Mouse (Mus musculus) liver, embryonic 14.5 days (tissue): Measurements from ENCODE around the gene Galnt10. TPM values are rescaled to one million over a fixed set of nuclear protein-coding genes. Genes with fewer than 3 reads are reported as not detected.

Source experiments
- ATAC-seq: fragments of 200-750 bp; cut with Nextera tagmentation; 2 replicates; pipeline ENCODE4 v1.8.0; 2017; ENCODE audit warnings: moderate number of reproducible peaks, mild to moderate bottlenecking, moderate library complexity; ENCODE audit not compliant: insufficient read depth
- DNase-seq, 3 experiments: peaks; one replicate each; pipeline ENCODE4 v3.0.0-alpha.2; 2012 to 2013; ENCODE audit warnings: low read depth in 3 of 3, low spot score in 3 of 3
- H3K27ac ChIP-seq: fragments of 300-500 bp; sonication (generic); 2 replicates; pipeline ENCODE4 v1.5.1; 2014; ENCODE audit warnings: moderate library complexity, mild to moderate bottlenecking, control low read depth, inconsistent platforms
- H3K27me3 ChIP-seq: fragments of 300-500 bp; sonication (generic); 2 replicates; pipeline ENCODE4 v1.6.1; 2014; ENCODE audit warnings: mild to moderate bottlenecking, low read length, moderate library complexity; ENCODE audit not compliant: control insufficient read depth, insufficient read depth
- H3K36me3 ChIP-seq: fragments of 300-500 bp; sonication (generic); replicated peaks from 2 replicates; pipeline ENCODE4 v1.6.1; 2014; ENCODE audit warnings: low read depth; ENCODE audit not compliant: control insufficient read depth, insufficient read depth
- H3K4me1 ChIP-seq, 2 experiments: fragments of 200-500 bp in 1 of 2; fragments of 300-500 bp in 1 of 2; sonication (generic) in 1 of 2; replicated peaks; 2 replicates each; pipeline ENCODE4 v1.6.1; 2012 to 2014; ENCODE audit warnings: antibody characterized with exemption in 1 of 2, inconsistent platforms in 1 of 2, low read length in 1 of 2; ENCODE audit not compliant: control insufficient read depth in 2 of 2, insufficient read depth in 2 of 2
- H3K4me2 ChIP-seq: fragments of 300-500 bp; sonication (generic); 2 replicates; pipeline ENCODE4 v1.6.1; 2014; ENCODE audit warnings: low read depth, mild to moderate bottlenecking, control low read depth, moderate library complexity
- H3K4me3 ChIP-seq, 2 experiments: fragments of 200-500 bp in 1 of 2; fragments of 300-500 bp in 1 of 2; sonication (generic) in 1 of 2; 2 replicates each; pipeline ENCODE4 v1.5.1; 2012 to 2014; ENCODE audit warnings: low read depth in 2 of 2, low read length in 2 of 2, mild to moderate bottlenecking in 2 of 2, control low read depth in 1 of 2, inconsistent platforms in 1 of 2, moderate library complexity in 1 of 2; ENCODE audit not compliant: insufficient read depth in 1 of 2
- H3K9ac ChIP-seq: fragments of 300-500 bp; sonication (generic); replicated peaks from 2 replicates; pipeline ENCODE4 v1.6.1; 2014; ENCODE audit warnings: mild to moderate bottlenecking, control low read depth, moderate library complexity
- H3K9me3 ChIP-seq: fragments of 300-500 bp; sonication (generic); 2 replicates; pipeline ENCODE4 v1.6.1; 2016; ENCODE audit warnings: low read length, mixed read lengths; ENCODE audit not compliant: control insufficient read depth
- CTCF ChIP-seq: IDR thresholded peaks from 2 replicates; pipeline ENCODE4 v1.5.1; 2016; ENCODE audit warnings: antibody characterized with exemption, low read depth, control low read depth
- EP300 ChIP-seq: IDR thresholded peaks from 2 replicates; pipeline ENCODE4 v1.6.1; 2016; ENCODE audit warnings: antibody characterized with exemption, low read depth
- WGBS: fragments of 180-500 bp; shearing (Covaris S2); extraction: QIAGEN DNeasy Blood & Tissue Kit; methylation state at CpG from one replicate; pipeline ENCODE4 v1.1.7; 2014; ENCODE audit not compliant: insufficient replicate concordance; 5-methylcytosine and 5-hydroxymethylcytosine counted together
- polyA plus RNA-seq, 2 experiments: library from polyadenylated mRNA; depleted of rRNA in 1 of 2; stranded (reverse) in 1 of 2; unstranded in 1 of 2; fragments of >200 nt; fragmentation: Nextera tagmentation in 1 of 2; extraction: Ambion mirVana in 1 of 2; gene quantifications; 2 replicates each; pipeline versions ENCODE4 v1.2.1 to v1.2.3; 2012 to 2014

Galnt10 gene
- polyA plus RNA-seq, 2 experiments: 13.1 to 13.9 TPM

DNA sequence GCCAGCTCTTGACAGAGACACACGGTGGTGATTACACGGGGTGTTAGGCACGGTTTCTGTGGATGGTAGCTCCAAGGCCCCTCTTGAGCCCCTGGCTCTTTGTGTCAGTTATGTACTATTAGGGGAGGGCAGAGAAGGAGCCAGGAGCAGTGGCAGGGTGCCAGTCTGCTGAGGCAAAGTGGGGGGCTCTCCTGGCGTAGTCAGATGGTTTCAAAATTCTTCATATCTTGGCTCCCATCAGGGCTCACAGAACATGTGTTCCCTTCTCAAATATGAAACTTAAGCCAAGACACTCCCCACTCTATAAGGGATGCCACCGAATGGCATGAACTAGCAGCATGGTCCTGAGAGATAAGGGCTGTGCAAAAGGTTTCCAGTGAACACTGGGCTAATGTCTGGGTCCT, 20.8 kb upstream of the Galnt10 start:
- Histone ChIP-seq H3K9ac (peak overlapping the region; percentile 47), H3K4me2 (peak overlapping the region; percentile 39), H3K4me3 (no peak overlapping the region), H3K9me3 (no peaks in the 10 kb centered on the region), H3K36me3 (no peaks in the 10 kb centered on the region), H3K4me1 (peaks cover 22 to 31% of the 10 kb centered on the region in 2 experiments), H3K27ac (peak overlapping the region; percentile 82), H3K27me3 (no peaks in the 10 kb centered on the region)
- TF ChIP-seq EP300 (peak; percentile 87), CTCF (no peak)
- DNase-seq (peak; percentile 64 to 74 (median 72)), ATAC-seq (peak; percentile 96)
- WGBS: 31% methylated on average over 5 of the region's 5 CpGs

DNA sequence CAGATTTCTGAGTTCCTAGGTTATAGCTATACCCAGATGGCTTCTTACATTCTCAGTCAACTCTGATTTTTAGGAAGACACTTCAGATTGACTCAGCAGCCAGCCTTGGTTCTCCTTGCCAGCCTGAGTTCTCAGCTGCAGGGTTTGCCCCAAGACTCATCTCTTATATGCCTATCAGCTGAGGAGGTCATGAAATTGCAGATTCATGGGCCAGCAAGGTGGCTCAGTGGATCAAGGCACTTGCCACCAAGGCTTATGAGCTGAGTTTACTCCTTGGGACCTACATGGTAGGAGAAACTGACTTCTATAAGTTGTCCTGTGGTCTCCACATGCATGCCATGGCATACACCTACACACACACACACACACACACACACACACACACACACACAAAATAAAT, 19.8 kb upstream of the Galnt10 start:
- Histone ChIP-seq H3K4me1 (peaks cover 22 to 31% of the 10 kb centered on the region in 2 experiments), H3K36me3 (no peaks in the 10 kb centered on the region), H3K27ac (peak overlapping the region; percentile 82), H3K27me3 (no peaks in the 10 kb centered on the region), H3K9ac (no peak overlapping the region), H3K9me3 (no peaks in the 10 kb centered on the region), H3K4me2 (no peak overlapping the region; the same call in none of the 2 replicates), H3K4me3 (no peak overlapping the region)
- peak in 1 of 3 experiments; percentile 37 for DNase-seq
- TF ChIP-seq EP300: no peak
- TF ChIP-seq CTCF: no peak
- no peak for ATAC-seq

DNA sequence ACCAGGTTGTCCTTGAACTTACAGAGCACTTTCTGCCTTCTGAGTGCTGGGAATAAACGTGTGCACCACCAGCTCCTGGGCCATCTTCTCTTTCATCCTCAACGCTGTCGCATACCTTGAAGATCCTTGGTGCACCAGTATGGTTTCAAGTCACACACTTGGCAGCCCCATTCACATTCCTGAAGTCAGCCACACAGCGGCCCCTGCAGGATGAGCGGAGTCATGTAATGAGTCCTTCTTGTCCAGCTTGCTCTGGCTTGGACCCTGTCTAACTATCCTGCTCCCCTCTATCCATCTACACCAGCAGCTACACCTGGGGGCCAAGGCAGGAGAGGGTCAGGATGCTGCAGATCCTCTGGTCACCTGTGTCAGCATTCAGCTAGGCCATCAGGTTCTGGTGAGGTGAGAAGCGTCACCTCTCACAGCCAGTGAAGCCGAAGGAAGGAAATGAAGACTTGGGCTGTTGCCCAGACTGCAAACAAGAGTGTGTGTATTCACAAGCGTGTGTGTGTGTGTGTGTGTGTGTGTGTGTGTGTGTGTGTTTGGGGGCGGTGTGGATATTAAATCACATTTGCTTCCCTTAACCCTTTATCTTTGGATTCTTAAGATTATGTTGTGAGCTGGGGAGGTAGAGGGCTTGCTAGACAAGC, 18.0 kb upstream of the Galnt10 start:
- Histone ChIP-seq H3K27ac (no peak overlapping the region), H3K27me3 (no peaks in the 10 kb centered on the region), H3K4me3 (no peak overlapping the region), H3K4me1 (peaks cover 22 to 31% of the 10 kb centered on the region in 2 experiments), H3K9ac (no peak overlapping the region), H3K36me3 (no peaks in the 10 kb centered on the region), H3K9me3 (no peaks in the 10 kb centered on the region), H3K4me2 (no peak overlapping the region)
- no peak for DNase-seq
- 59% methylated on average over 9 of the region's 9 CpGs for WGBS
- ATAC-seq: no peak
- peak; percentile 85 for TF ChIP-seq CTCF
- TF ChIP-seq EP300: no peak

- DNase-seq (no peak), ATAC-seq (no peak)
- H3K4me3 ChIP-seq: no peak overlapping the region
- H3K4me2 ChIP-seq: no peak overlapping the region
- H3K27ac ChIP-seq: no peak overlapping the region
- H3K9ac ChIP-seq: no peak overlapping the region
- WGBS: 59% methylated on average over 7 of the region's 7 CpGs
- H3K4me1 ChIP-seq: peaks cover 0 to 4% of the 10 kb centered on the region in 2 experiments; a peak in 2 of 4 replicates
- TF ChIP-seq EP300 (no peak), CTCF (no peak)
- H3K36me3 ChIP-seq: no peaks in the 10 kb centered on the region
- no peaks in the 10 kb centered on the region for H3K9me3 ChIP-seq
- peaks cover 8% of the 10 kb centered on the region for H3K27me3 ChIP-seq
These were observed 13.3 kb upstream of the Galnt10 start for GRCm38 (mm10) chr11:57631805-57632485.

- no peak overlapping the region for H3K4me2 ChIP-seq
- 72% methylated on average over 2 of the region's 2 CpGs for WGBS
- TF ChIP-seq CTCF (no peak), EP300 (no peak)
- H3K4me3 ChIP-seq: no peak overlapping the region
- DNase-seq (no peak), ATAC-seq (no peak)
- H3K27me3 ChIP-seq: peaks cover 8% of the 10 kb centered on the region
- no peaks in the 10 kb centered on the region for H3K36me3 ChIP-seq
- no peak overlapping the region for H3K9ac ChIP-seq
- H3K4me1 ChIP-seq: no peaks in the 10 kb centered on the region
- no peaks in the 10 kb centered on the region for H3K9me3 ChIP-seq
- H3K27ac ChIP-seq: no peak overlapping the region
These were observed 12.2 kb upstream of the Galnt10 start for GRCm38 (mm10) chr11:57633006-57633405.
